Mouse (Mus musculus): ENCODE data around the gene Tubg2.

Gene Tubg2

GRCm38 (mm10) chr11:101167211-101167962 lies 11.7 kb downstream of the Tubg2 start:
- DNase-seq = peak in 1 of 2 experiments; percentile 13

- DNase-seq = peak in 1 of 2 experiments; percentile 21
Measured at GRCm38 (mm10) chr11:101167963-101168300, 12.2 kb downstream of the Tubg2 start.

GRCm38 (mm10) chr11:101168301-101168980 lies 12.7 kb downstream of the Tubg2 start:
- DNase-seq = peak; percentile 81 to 83

DNA sequence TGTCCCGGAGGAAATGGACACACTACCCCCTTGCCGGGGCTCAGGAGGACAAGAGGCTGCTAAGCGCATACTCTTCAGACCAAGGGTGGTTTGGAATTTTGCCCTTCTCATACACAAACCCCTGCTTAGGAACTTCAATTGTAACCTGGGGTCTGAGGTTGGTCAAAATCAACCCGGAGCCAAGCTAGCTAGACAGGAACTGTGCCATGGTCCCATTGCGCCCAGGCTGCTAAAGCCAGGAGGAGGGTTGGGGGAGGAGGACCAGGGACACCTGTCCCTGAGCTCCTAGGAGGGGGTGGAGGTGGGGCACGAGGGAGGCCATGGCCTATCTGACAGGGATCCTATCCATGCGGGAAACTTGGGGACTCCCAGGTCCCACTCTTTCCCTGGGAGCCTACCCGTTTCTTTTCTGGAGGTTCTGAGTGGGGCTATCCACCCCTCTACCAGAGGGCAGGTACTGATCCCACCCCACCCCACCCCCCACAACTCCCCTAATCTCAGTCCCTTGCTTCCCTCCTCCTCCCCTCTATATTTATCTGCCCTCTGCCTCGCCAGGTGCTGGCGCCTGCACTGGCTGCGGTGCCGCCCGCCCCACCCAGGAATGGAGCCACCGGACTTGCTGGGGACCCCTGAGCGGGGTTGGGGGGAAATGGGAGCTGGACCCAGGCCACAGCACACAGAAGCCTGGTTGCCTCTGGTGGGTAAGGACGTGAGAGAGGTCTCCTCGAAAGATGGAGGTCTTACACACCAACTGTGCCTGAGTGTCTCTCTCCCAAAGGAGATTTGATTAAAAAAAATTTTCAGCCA lies 13.8 kb downstream of the Tubg2 start:
- peak in 1 of 2 experiments; percentile 30 for DNase-seq

GRCm38 (mm10) chr11:101170354-101170810 lies 14.7 kb downstream of the Tubg2 start, which contains the start of gene Cntnap1:
Gene Cntnap1 (plus strand): TSS chr11:101170523.
- peak; percentile 74 to 83 for DNase-seq

GRCm38 (mm10) chr11:101170811-101171610 lies 15.3 kb downstream of the Tubg2 start, which contains the start of gene Plekhh3:
Gene Plekhh3 (minus strand): TSS chr11:101171351.
- peak; percentile 94 to 97 for DNase-seq

GRCm38 (mm10) chr11:101171721-101172433 lies 16.2 kb downstream of the Tubg2 start:
- peak; percentile 82 to 88 for DNase-seq

DNA sequence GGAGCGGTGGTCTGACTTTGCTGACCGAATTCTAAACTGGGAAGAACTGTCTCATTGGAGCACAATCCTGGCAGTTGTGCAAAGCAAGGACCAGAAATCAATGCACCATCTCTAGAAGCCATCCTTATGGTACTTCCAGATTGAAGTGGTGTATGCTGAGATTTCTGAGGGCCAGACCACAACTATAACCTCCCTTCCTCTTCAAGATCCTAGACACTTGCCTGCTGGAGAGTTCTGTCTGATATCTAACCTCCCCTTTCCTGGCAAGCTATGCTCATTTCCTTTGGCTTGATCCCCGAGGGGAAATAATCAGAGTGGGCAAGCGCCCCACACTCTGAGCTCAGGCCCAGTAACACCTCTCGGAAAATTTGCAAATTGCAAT lies 16.7 kb downstream of the Tubg2 start:
- no peak for DNase-seq

DNA sequence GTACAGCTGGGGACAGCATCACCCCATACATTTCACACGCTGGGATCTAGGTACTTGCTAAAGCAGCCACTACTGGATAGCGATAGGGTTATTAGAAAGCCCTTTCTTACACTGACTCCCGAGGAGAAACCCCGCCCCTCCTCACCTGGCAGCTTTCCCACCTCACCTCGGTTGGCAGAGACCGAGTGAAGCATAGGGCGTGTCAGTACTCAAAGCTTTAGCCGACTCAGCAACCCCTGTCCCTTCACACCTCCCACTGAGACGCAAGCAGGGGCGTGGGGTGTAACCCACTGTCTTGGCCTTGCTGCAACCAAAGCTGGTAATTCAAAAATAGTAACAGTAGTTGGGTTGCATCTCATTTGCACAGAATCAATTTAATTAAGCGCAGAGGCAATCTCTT lies 17.4 kb downstream of the Tubg2 start:
- DNase-seq = peak; percentile 73 to 81

DNA sequence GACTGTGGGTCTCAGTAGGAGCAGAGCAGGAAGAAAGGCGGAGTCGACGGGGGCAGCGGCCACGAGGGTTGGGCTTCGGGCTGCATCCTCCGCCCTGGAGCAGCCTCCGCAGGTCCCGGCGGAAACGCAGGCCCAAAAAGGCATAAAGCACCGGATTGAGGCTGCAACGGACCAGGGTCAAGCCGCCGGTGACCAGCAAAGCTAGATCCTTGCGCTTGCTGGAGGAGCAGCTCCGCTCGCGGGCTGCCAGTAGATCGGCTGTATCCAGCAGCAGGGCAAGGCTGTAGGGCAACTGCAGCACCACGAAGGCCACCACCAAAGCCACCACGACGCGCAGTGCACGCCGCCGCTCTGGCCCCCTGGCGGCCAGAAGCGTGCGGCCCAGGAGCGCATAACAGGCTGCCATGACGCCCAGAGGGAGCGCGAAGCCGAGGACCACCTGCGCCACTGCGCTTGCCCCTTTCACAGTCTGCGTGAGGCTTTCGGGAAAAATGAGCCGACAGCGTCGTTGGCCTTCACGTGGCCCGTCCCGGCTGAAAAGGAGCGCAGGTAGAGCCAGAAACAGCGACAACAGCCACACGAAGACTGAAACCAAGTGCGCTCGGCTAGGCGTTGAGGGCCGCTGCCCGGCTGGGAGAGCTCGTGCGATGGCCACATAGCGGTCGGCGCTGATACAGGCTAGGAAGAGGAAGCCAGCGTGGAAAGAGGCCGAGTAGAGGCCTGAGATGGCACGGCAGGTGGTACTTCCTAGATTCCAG lies 18.1 kb downstream of the Tubg2 start:
- peak; percentile 86 to 91 for DNase-seq

GRCm38 (mm10) chr11:101174389-101174745 lies 18.7 kb downstream of the Tubg2 start:
- no peak for DNase-seq

GRCm38 (mm10) chr11:101174851-101175628 lies 19.3 kb downstream of the Tubg2 start, which contains the start of gene Ccr10:
Gene Ccr10 (minus strand): TSS chr11:101175443.
- DNase-seq = peak in 1 of 2 experiments; percentile 52

- no peak for DNase-seq
Measured at GRCm38 (mm10) chr11:101175636-101176116, 20.0 kb downstream of the Tubg2 start.

DNA sequence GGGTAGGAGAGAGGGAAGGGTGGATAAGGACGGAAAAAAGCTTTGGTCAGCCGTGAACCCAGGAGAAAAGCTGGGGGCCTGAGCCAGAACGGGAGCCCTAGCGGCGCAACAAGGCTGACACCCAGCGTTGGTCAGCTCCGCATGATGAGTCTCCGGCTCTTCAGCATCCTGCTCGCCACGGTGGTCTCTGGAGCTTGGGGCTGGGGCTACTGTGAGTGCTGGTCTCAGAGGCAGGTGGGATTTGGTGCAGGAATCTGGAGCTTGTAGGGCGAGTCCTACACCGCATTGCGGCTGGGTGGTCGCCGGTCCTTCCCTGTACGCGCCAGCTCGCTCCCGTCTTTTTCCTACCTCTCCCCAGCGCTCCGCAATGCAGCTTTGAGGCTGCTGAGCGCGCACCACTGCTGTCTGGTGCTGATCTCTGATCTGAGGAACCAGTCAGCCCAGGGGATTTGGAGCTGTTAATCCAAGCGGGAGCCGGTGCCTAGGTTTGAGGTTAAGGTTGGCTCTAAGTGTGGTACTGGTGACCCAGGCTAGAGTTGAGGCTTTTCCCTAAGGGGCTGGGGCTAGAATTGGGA lies 20.5 kb downstream of the Tubg2 start:
- DNase-seq = peak; percentile 72 to 79

- peak; percentile 79 to 82 for DNase-seq
Measured at GRCm38 (mm10) chr11:101176933-101177773, 21.4 kb downstream of the Tubg2 start.

DNA sequence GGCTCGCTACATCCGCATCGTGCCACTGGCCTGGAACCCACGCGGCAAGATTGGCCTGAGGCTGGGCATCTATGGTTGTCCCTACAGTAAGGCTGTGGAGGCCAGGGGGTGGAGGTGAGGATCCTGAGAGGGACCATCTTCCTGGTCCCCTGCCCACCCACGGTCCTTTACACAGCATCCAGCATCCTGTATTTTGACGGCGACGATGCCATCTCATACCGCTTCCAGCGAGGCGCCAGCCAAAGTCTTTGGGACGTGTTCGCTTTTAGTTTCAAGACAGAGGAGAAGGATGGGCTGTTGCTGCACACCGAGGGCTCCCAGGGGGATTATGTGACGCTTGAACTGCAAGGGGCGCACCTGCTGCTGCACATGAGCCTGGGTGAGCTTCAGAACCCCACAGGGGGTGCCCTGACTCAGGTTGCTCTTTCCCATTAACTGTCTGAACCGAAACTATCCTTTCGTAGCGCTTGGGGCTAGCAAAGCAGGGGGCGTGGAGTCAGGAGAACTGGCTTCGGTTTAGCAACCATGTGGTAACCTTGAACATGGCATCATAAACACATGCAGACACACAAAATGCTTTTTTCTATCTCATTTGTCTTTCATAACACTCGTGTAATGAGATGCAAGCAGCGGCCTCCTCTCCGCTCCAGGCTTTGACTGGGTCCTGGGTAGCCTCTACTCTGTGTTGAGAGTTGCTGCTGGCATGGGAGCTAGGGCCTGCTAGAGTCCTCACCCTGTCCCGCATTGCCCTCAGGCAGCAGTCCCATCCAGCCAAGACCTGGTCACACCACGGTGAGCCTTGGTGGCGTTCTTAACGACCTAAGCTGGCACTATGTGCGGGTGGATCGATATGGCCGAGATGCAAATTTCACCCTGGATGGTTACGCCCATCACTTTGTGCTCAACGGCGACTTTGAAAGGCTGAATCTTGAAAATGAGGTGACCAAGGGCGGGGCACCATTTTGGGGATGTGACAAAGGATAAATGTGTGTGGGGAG lies 22.7 kb downstream of the Tubg2 start:
- DNase-seq = no peak

DNA sequence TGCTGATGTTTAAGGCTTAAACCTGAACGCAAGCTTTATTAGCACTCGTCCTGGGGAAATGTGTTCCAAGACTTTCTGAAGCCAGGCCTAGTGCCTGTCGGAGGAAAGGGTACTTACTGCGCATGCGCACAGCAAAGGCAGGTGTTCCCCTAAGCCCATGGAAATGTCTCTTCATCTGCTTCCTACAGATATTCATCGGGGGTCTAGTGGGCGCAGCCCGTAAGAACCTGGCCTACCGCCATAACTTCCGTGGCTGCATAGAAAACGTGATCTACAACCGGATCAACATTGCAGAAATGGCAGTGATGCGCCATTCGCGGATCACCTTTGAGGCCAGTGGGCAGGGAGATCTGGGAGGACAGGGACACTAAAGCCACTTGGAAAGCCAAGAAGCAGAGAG lies 23.6 kb downstream of the Tubg2 start:
- no peak for DNase-seq
